Mouse (Mus musculus) T-helper 2 cell (primary cell): Measurements from ENCODE around the gene Patj.

Source experiments
- in situ Hi-C: fragments of 300-600 bp; cut with MboI, MseI; formaldehyde crosslinking; loops from one replicate; pipeline ENCODE4 v1.15.1; 2025; ENCODE audit warnings: high pct_unique_total_duplicates

The Patj gene

GRCm38 (mm10) chr4:98508471-98509271 lies 113.1 kb downstream of the Patj start:
- in situ Hi-C loops: no loop called here

DNA sequence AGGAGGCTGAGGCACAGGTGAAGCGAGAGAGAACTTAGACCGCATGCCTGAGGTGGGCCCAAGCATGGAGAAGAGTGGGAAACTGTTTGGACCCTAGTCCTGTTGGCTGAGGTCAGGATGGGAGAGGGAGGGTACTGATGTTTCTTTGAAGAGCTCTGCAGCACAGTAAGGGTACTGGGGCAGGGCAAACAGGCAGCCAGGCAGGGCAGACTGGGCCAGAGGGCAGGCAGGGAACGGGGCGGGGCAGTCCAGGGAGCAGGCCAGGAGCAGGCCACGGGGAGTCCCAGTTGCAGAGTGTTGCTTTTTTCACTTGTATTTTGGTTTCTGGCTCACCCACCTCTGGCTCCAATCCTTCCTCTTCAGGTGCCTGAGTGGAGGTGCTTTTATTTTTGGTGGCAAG lies 114.4 kb downstream of the Patj start:
- in situ Hi-C loops: no loop called here

GRCm38 (mm10) chr4:98511296-98511695 lies 115.7 kb downstream of the Patj start:
- in situ Hi-C loops: no loop called here

- in situ Hi-C loops: no loop called here
Measured at GRCm38 (mm10) chr4:98511964-98512743, 116.6 kb downstream of the Patj start.

- in situ Hi-C loops: no loop called here
Measured at GRCm38 (mm10) chr4:98520492-98520891, 124.9 kb downstream of the Patj start.

DNA sequence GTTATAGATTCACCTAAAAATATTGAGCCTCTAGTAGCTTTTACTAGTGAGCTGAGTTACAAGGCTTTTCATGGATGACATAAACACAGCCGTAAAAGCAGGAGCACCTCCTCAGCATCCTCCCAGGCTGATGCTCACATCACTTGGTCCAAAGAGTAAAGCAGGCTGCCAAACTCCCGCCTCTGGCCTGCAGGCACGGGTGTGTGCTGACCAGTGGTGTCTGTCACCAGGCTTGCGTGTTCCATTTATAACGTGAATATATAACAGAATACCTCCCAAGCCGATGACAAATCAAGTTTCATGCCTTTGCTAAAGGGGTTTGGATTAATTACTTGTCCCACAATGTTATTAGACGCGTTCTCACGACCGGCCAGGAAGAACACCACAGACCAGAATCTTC lies 128.9 kb downstream of the Patj start:
- in situ Hi-C loops: no loop called here

DNA sequence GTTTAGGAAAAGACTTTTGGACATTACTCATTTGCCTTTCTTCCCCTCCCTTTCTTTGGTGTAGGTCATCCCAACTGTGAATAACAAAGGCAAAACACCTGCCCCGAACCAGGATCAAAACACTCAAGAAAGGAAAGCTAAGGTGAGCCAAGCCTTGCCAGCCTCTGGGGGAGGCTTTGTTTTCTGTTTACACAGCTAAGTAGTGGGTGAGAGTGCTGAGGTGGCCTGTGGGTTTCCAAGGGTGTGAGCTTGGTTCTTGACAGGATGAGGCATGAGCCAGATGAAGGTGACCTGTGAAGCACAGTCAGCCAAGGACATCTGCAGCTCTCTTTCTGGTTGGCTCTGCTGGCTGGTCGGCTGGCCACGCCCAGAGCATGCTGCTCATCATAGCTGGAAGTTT lies 139.9 kb downstream of the Patj start:
- in situ Hi-C loops: no loop called here

- in situ Hi-C loops: no loop called here
Measured at GRCm38 (mm10) chr4:98541591-98541990, 146.0 kb downstream of the Patj start.

DNA sequence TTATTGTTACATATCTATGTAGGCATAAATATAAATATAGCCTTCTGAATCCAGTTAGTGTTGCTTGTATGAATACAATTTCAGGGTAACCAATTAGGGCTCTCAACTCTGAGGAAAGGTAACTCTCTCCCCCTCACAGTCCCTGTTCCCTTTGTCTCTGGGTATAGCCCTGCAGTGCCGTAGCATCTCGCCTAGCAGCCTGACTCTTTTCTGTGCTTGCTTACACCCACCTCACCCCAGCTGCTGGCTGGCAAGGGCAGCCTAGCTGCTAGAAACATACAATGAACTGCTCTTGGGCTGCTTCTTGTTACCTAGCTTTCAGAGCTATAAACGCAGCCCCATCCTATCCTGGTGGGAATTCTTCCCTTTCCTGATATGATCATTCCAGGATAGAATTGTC lies 147.4 kb downstream of the Patj start:
- in situ Hi-C loops: no loop called here

- in situ Hi-C loops: no loop called here
Measured at GRCm38 (mm10) chr4:98545376-98545775, 149.8 kb downstream of the Patj start.

DNA sequence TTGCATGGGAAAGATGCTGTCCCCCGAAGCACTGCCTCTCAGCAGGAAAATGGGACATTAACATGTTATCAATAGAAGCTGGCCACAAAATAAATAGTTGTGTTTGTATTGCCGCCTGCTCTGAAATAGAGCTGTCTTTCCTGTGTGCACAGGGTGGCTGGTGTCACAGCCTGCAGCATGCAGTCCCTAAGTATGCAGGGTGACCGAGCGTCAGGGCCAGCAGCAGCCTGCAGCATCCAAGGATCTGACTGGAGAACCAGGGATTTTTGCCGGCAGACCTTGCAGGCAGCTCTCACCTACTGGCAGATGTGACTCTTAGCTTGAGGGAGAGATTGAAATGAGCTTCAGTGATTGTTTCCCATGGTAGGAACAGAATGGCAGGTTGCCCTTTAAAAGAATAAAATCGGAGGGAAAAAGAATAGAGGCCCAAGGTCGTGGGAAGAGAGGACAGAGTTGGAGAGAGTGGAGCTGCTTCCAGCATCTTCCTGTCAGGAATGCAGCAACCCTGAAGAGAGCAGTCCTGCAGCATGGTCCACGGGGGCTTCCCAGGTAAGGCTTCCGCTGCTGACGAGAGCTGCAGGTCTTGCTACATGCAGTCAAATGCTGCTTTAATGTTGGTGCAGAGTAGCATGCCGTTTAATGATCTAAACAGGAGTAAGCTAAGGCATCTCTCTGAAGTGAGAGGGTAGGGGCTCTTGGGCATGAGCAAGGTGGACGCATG lies 151.0 kb downstream of the Patj start:
- in situ Hi-C loops: no loop called here

GRCm38 (mm10) chr4:98549491-98549890 lies 153.9 kb downstream of the Patj start:
- in situ Hi-C loops: no loop called here

DNA sequence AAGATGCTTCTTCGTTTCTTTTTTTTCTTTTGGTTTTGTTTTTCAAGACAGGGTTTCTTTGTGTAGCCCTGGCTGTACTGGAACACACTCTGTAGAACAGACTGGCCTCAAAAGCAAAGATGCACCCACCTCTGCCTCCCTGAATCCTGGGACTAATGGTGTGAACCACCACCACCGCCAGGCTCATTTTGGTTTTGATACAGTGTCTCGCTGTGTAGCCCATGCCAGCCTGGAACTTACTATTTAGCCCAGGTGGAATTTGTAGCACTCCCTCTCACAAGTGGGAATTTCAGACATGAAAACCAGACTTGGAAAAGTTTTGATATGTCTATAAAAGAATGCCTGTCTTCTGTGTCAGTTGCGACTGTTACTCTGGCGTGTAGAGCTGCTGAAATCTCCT lies 154.5 kb downstream of the Patj start:
- in situ Hi-C loops: no loop called here

GRCm38 (mm10) chr4:98555666-98556065 lies 160.1 kb downstream of the Patj start:
- in situ Hi-C loops: no loop called here

GRCm38 (mm10) chr4:98556449-98556848 lies 160.9 kb downstream of the Patj start:
- in situ Hi-C loops: no loop called here

GRCm38 (mm10) chr4:98557192-98557591 lies 161.6 kb downstream of the Patj start:
- in situ Hi-C loops: no loop called here

GRCm38 (mm10) chr4:98560196-98560830 lies 164.7 kb downstream of the Patj start:
- in situ Hi-C loops: loop anchor here (5.0 kb wide), 1 partner anchor 83 kb away; no protein-coding TSS in a partner anchor

GRCm38 (mm10) chr4:98563082-98563481 lies 167.5 kb downstream of the Patj start:
- in situ Hi-C loops: loop anchor here (5.0 kb wide), 1 partner anchor 86 kb away; no protein-coding TSS in a partner anchor

GRCm38 (mm10) chr4:98563506-98564195 lies 168.1 kb downstream of the Patj start:
- in situ Hi-C loops: loop anchor here (5.0 kb wide), 1 partner anchor 86 kb away; no protein-coding TSS in a partner anchor

GRCm38 (mm10) chr4:98564196-98564865 lies 168.7 kb downstream of the Patj start:
- in situ Hi-C loops: loop anchor here (5.0 kb wide), 1 partner anchor 87 kb away; no protein-coding TSS in a partner anchor
